In the genomic region with DNA sequence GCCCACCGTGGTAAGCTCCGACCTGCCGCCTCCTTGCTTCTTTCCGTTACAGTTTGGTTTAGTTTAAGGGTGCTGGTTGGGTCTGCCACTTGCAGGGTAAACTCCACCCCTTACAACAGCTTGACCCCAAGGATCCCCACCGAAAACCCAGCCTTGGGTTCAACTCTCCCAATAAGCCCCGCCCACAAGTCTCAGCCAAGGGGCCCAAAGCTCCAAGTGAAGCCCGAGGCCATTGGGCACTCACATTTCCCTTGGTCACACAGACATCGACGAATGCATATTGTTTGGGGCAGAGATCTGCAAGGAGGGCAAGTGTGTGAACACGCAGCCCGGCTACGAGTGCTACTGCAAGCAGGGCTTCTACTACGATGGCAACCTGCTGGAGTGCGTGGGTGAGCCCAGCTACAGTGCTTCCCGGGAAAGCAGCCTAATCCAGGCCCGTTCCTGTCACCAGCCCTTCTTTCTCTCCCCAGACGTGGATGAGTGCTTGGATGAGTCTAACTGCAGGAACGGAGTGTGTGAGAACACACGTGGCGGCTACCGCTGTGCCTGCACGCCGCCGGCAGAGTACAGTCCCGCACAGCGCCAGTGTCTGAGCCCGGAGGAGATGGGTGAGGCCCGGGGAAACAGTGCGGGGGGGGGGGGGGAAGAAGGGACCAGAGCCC, we compare ENCODE assay signal across 8 mouse cellular contexts. TPM values are rescaled to one million over a fixed set of nuclear protein-coding genes. Genes with fewer than 3 reads are reported as not detected.
A peak's percentile ranks its signal among the peaks of the same experiment; 100 is the strongest.
DNase-seq lines count a peak whose midpoint lies in the region; ATAC-seq and TF ChIP-seq lines count a peak whose summit lies in the region.

No protein-coding gene starts in this region.

- H3K4me2 ChIP-seq in heart, embryonic 14.5 days (ENCODE audit: low read length) = peak overlapping the region; percentile 66
- H3K4me2 ChIP-seq in embryonic facial prominence, embryonic 13.5 days = peak overlapping the region; percentile 48
- H3K4me2 ChIP-seq in intestine, postnatal 0 days (replicated peaks; ENCODE audit: low read depth) = peak overlapping the region; percentile 37
- H3K4me2 ChIP-seq in liver, embryonic 15.5 days = peak overlapping the region; percentile 45
- H3K4me2 ChIP-seq in stomach, embryonic 16.5 days (ENCODE audit: low read depth, low read length) = peak overlapping the region; percentile 23; the same call in 1 of the 2 replicates

- H3K27ac ChIP-seq in heart, embryonic 14.5 days (replicated peaks in 1 of 2; ENCODE audit: control insufficient read depth in 1 of 2, insufficient read depth in 1 of 2, low read depth in 2 of 2, low read length in 2 of 2) = no peak overlapping the region
- no peak overlapping the region for H3K27ac ChIP-seq in embryonic facial prominence, embryonic 13.5 days
- no peak overlapping the region for H3K27ac ChIP-seq in intestine, postnatal 0 days (ENCODE audit: low read depth, low read length)
- H3K27ac ChIP-seq in liver, embryonic 15.5 days (replicated peaks) = no peak overlapping the region
- no peak overlapping the region for H3K27ac ChIP-seq in stomach, embryonic 16.5 days (ENCODE audit: low read length)

- no peak for ATAC-seq in heart, embryonic 14.5 days (ENCODE audit: insufficient number of reproducible peaks, insufficient read depth, low FRiP score, low read depth)
- no peak for ATAC-seq in embryonic facial prominence, embryonic 13.5 days (ENCODE audit: insufficient number of reproducible peaks, insufficient read depth, low FRiP score, low TSS enrichment, low read depth)
- ATAC-seq in intestine, postnatal 0 days = 0 out of 2 replicates have a peak, but pooled peaks have one; percentile 37
- ATAC-seq in liver, embryonic 15.5 days (ENCODE audit: insufficient read depth) = no peak
- ATAC-seq in stomach, embryonic 16.5 days (ENCODE audit: insufficient read depth, low FRiP score) = peak; percentile 5; the same call in 1 of the 2 replicates

- no peak for TF ChIP-seq CTCF in intestine, postnatal 0 days (IDR thresholded peaks at IDR 0.05; ENCODE audit: low read depth)

- 12% methylated on average over 27 of the region's 29 CpGs for WGBS in heart, embryonic 14.5 days
- WGBS in embryonic facial prominence, embryonic 13.5 days = 13% methylated on average over 29 of the region's 29 CpGs
- WGBS in intestine, postnatal 0 days = 35% methylated on average over 28 of the region's 29 CpGs
- 15% methylated on average over 29 of the region's 29 CpGs for WGBS in liver, embryonic 15.5 days (ENCODE audit: insufficient replicate concordance)
- WGBS in stomach, embryonic 16.5 days = 22% methylated on average over 29 of the region's 29 CpGs

- H3K9me3 ChIP-seq in heart, embryonic 14.5 days (ENCODE audit: control insufficient read depth, low read length) = no peaks in the 10 kb centered on the region
- no peaks in the 10 kb centered on the region for H3K9me3 ChIP-seq in embryonic facial prominence, embryonic 13.5 days
- no peaks in the 10 kb centered on the region for H3K9me3 ChIP-seq in intestine, postnatal 0 days (ENCODE audit: control insufficient read depth)
- no peaks in the 10 kb centered on the region for H3K9me3 ChIP-seq in liver, embryonic 15.5 days (replicated peaks)
- no peaks in the 10 kb centered on the region for H3K9me3 ChIP-seq in stomach, embryonic 16.5 days (replicated peaks; ENCODE audit: control insufficient read depth, low read length)

- peak overlapping the region; percentile 18 to 27; a peak in 3 of 4 replicates for H3K4me3 ChIP-seq in heart, embryonic 14.5 days (ENCODE audit: control insufficient read depth in 1 of 2, insufficient read depth in 1 of 2, low read depth in 1 of 2, low read length in 2 of 2)
- H3K4me3 ChIP-seq in embryonic facial prominence, embryonic 13.5 days = peak overlapping the region; percentile 22
- no peak overlapping the region for H3K4me3 ChIP-seq in intestine, postnatal 0 days (ENCODE audit: low read depth, low read length)
- H3K4me3 ChIP-seq in liver, embryonic 15.5 days (replicated peaks) = peak overlapping the region; percentile 7; the same call in 1 of the 2 replicates
- no peak overlapping the region; the same call in 1 of the 2 replicates for H3K4me3 ChIP-seq in stomach, embryonic 16.5 days (replicated peaks; ENCODE audit: low read length)

- intact Hi-C loops in heart, postnatal 10 days (cut with DNase I) = no loop called here

- H3K4me1 ChIP-seq in heart, embryonic 14.5 days (ENCODE audit: control insufficient read depth in 2 of 2, insufficient read depth in 2 of 2, low read length in 2 of 2) = peaks cover 4 to 17% of the 10 kb centered on the region in 2 experiments; a peak in 3 of 4 replicates
- H3K4me1 ChIP-seq in embryonic facial prominence, embryonic 13.5 days = peaks cover 20% of the 10 kb centered on the region
- H3K4me1 ChIP-seq in intestine, postnatal 0 days (replicated peaks; ENCODE audit: control insufficient read depth, insufficient read depth, low read length) = no peaks in the 10 kb centered on the region
- peaks cover 17% of the 10 kb centered on the region for H3K4me1 ChIP-seq in liver, embryonic 15.5 days (replicated peaks)
- H3K4me1 ChIP-seq in stomach, embryonic 16.5 days (ENCODE audit: control insufficient read depth, insufficient read depth, low read length) = peaks cover 7% of the 10 kb centered on the region; the same call in 1 of the 2 replicates

- DNase-seq in heart, postnatal 10 days = no peak
- no peak for DNase-seq in gastrocnemius, postnatal 25 days
- no peak for DNase-seq in spleen, postnatal 14 days (ENCODE audit: low spot score in 2 of 2)

- H3K27me3 ChIP-seq in heart, embryonic 14.5 days (ENCODE audit: control insufficient read depth, insufficient read depth, low read length) = peaks cover 30% of the 10 kb centered on the region
- H3K27me3 ChIP-seq in embryonic facial prominence, embryonic 13.5 days = peaks cover 67% of the 10 kb centered on the region
- H3K27me3 ChIP-seq in intestine, postnatal 0 days (replicated peaks; ENCODE audit: control insufficient read depth, insufficient read depth, low read length) = 0 out of 2 replicates have a peak, but pooled peaks cover 6% of the 10 kb centered on the region
- peaks cover 72% of the 10 kb centered on the region for H3K27me3 ChIP-seq in liver, embryonic 15.5 days
- no peaks in the 10 kb centered on the region for H3K27me3 ChIP-seq in stomach, embryonic 16.5 days (ENCODE audit: control insufficient read depth, insufficient read depth, low read length)

- peaks cover 61% of the 10 kb centered on the region for H3K36me3 ChIP-seq in heart, embryonic 14.5 days (ENCODE audit: control insufficient read depth, insufficient read depth, low read length)
- H3K36me3 ChIP-seq in embryonic facial prominence, embryonic 13.5 days = peaks cover 75% of the 10 kb centered on the region
- H3K36me3 ChIP-seq in intestine, postnatal 0 days (ENCODE audit: control insufficient read depth, insufficient read depth) = peaks cover 56% of the 10 kb centered on the region
- peaks cover 37% of the 10 kb centered on the region for H3K36me3 ChIP-seq in liver, embryonic 15.5 days (replicated peaks)
- peaks cover 30% of the 10 kb centered on the region for H3K36me3 ChIP-seq in stomach, embryonic 16.5 days (ENCODE audit: control insufficient read depth, insufficient read depth, low read length)

- peak overlapping the region; percentile 64 for H3K9ac ChIP-seq in heart, embryonic 14.5 days (ENCODE audit: low read length)
- H3K9ac ChIP-seq in embryonic facial prominence, embryonic 13.5 days = peak overlapping the region; percentile 58
- H3K9ac ChIP-seq in intestine, postnatal 0 days (ENCODE audit: low read depth, low read length) = no peak overlapping the region
- no peak overlapping the region for H3K9ac ChIP-seq in liver, embryonic 15.5 days
- 0 out of 2 replicates have a peak overlapping the region, but pooled peaks have one; percentile 49 for H3K9ac ChIP-seq in stomach, embryonic 16.5 days (ENCODE audit: low read length)

RNA-seq across cellular contexts. Expression of a gene that starts 14.8 kb away (rescaled TPM):
- polyA plus RNA-seq in heart, embryonic 14.5 days (2014; fragmentation: Nextera tagmentation; extraction: Ambion mirVana) = 56.9 and 62.3 TPM in 2 replicates
- 10 to 100 TPM; 63.4 to 65.7 TPM for total RNA-seq in heart, postnatal 10 days (2021)
- polyA plus RNA-seq in embryonic facial prominence, embryonic 13.5 days (2015; fragmentation: Nextera tagmentation; extraction: Ambion mirVana) = 73.0 and 75.3 TPM in 2 replicates
- polyA plus RNA-seq in intestine, postnatal 0 days (2015; fragmentation: Nextera tagmentation; extraction: Ambion mirVana) = 43.8 and 48.8 TPM in 2 replicates
- polyA plus RNA-seq in liver, embryonic 15.5 days (2015; fragmentation: Nextera tagmentation; extraction: Ambion mirVana) = 21.1 and 24.4 TPM in 2 replicates
- polyA plus RNA-seq in stomach, embryonic 16.5 days (2015; fragmentation: Nextera tagmentation; extraction: Ambion mirVana) = 66.3 and 67.8 TPM in 2 replicates
- total RNA-seq in gastrocnemius, postnatal 25 days (2021) = 10 to 100 TPM; 62.2 to 62.8 TPM

RNA-seq across cellular contexts. Expression of a gene that starts 15.7 kb away (rescaled TPM):
- 35.7 and 39.0 TPM in 2 replicates for polyA plus RNA-seq in heart, embryonic 14.5 days (2014; fragmentation: Nextera tagmentation; extraction: Ambion mirVana)
- total RNA-seq in heart, postnatal 10 days (2021) = 10 to 100 TPM; 77.0 to 79.2 TPM
- 44.4 and 47.8 TPM in 2 replicates for polyA plus RNA-seq in embryonic facial prominence, embryonic 13.5 days (2015; fragmentation: Nextera tagmentation; extraction: Ambion mirVana)
- polyA plus RNA-seq in intestine, postnatal 0 days (2015; fragmentation: Nextera tagmentation; extraction: Ambion mirVana) = 11.9 and 15.6 TPM in 2 replicates
- 1.2 and 3.4 TPM in 2 replicates for polyA plus RNA-seq in liver, embryonic 15.5 days (2015; fragmentation: Nextera tagmentation; extraction: Ambion mirVana)
- polyA plus RNA-seq in stomach, embryonic 16.5 days (2015; fragmentation: Nextera tagmentation; extraction: Ambion mirVana) = 22.8 and 24.6 TPM in 2 replicates
- total RNA-seq in gastrocnemius, postnatal 25 days (2021) = 10 to 100 TPM; 45.7 to 49.6 TPM

RNA-seq across cellular contexts. Expression of a gene that starts 27.0 kb away (rescaled TPM):
- 86.1 and 89.5 TPM in 2 replicates for polyA plus RNA-seq in heart, embryonic 14.5 days (2014; fragmentation: Nextera tagmentation; extraction: Ambion mirVana)
- 10 to 100 TPM; 44.0 to 47.7 TPM for total RNA-seq in heart, postnatal 10 days (2021)
- polyA plus RNA-seq in embryonic facial prominence, embryonic 13.5 days (2015; fragmentation: Nextera tagmentation; extraction: Ambion mirVana) = 115 and 126 TPM in 2 replicates
- polyA plus RNA-seq in intestine, postnatal 0 days (2015; fragmentation: Nextera tagmentation; extraction: Ambion mirVana) = 48.5 and 48.9 TPM in 2 replicates
- 39.3 and 39.8 TPM in 2 replicates for polyA plus RNA-seq in liver, embryonic 15.5 days (2015; fragmentation: Nextera tagmentation; extraction: Ambion mirVana)
- 64.6 and 66.5 TPM in 2 replicates for polyA plus RNA-seq in stomach, embryonic 16.5 days (2015; fragmentation: Nextera tagmentation; extraction: Ambion mirVana)
- 10 to 100 TPM; 24.7 to 24.9 TPM for total RNA-seq in gastrocnemius, postnatal 25 days (2021)

RNA-seq across cellular contexts. Expression of a gene that starts 30.3 kb away (rescaled TPM):
- polyA plus RNA-seq in heart, embryonic 14.5 days (2014; fragmentation: Nextera tagmentation; extraction: Ambion mirVana) = 66.5 and 67.1 TPM in 2 replicates
- 100 to 1,000 TPM; 154 to 161 TPM for total RNA-seq in heart, postnatal 10 days (2021)
- 9.9 and 14.0 TPM in 2 replicates for polyA plus RNA-seq in embryonic facial prominence, embryonic 13.5 days (2015; fragmentation: Nextera tagmentation; extraction: Ambion mirVana)
- 49.8 and 51.0 TPM in 2 replicates for polyA plus RNA-seq in intestine, postnatal 0 days (2015; fragmentation: Nextera tagmentation; extraction: Ambion mirVana)
- 110 and 121 TPM in 2 replicates for polyA plus RNA-seq in liver, embryonic 15.5 days (2015; fragmentation: Nextera tagmentation; extraction: Ambion mirVana)
- polyA plus RNA-seq in stomach, embryonic 16.5 days (2015; fragmentation: Nextera tagmentation; extraction: Ambion mirVana) = 51.2 and 63.2 TPM in 2 replicates
- total RNA-seq in gastrocnemius, postnatal 25 days (2021) = 100 to 1,000 TPM; 241 to 266 TPM

RNA-seq across cellular contexts. Expression of a gene that starts 52.3 kb away (rescaled TPM):
- 0.26 and 0.27 TPM in 2 replicates for polyA plus RNA-seq in heart, embryonic 14.5 days (2014; fragmentation: Nextera tagmentation; extraction: Ambion mirVana)
- not detected for total RNA-seq in heart, postnatal 10 days (2021)
- polyA plus RNA-seq in embryonic facial prominence, embryonic 13.5 days (2015; fragmentation: Nextera tagmentation; extraction: Ambion mirVana) = 0.52 and 0.59 TPM in 2 replicates
- polyA plus RNA-seq in intestine, postnatal 0 days (2015; fragmentation: Nextera tagmentation; extraction: Ambion mirVana) = 0.12 and 0.21 TPM in 2 replicates
- polyA plus RNA-seq in liver, embryonic 15.5 days (2015; fragmentation: Nextera tagmentation; extraction: Ambion mirVana) = 0.15 and 0.28 TPM in 2 replicates
- 2.0 and 2.2 TPM in 2 replicates for polyA plus RNA-seq in stomach, embryonic 16.5 days (2015; fragmentation: Nextera tagmentation; extraction: Ambion mirVana)
- total RNA-seq in gastrocnemius, postnatal 25 days (2021) = not detected

Comparison
In these comparisons a context has a peak if more than half of its experiments do, and no peak if none do; other contexts are left out.
1. ATAC-seq: peak in intestine, postnatal 0 days (single experiment) and stomach, embryonic 16.5 days (single experiment); none in heart, embryonic 14.5 days (single experiment), embryonic facial prominence, embryonic 13.5 days (single experiment) and liver, embryonic 15.5 days (single experiment).
2. H3K4me3 ChIP-seq: peak in heart, embryonic 14.5 days (2 of 2), embryonic facial prominence, embryonic 13.5 days (single experiment) and liver, embryonic 15.5 days (single experiment); none in intestine, postnatal 0 days (single experiment) and stomach, embryonic 16.5 days (single experiment).
3. H3K9ac ChIP-seq: peak in heart, embryonic 14.5 days (single experiment), embryonic facial prominence, embryonic 13.5 days (single experiment) and stomach, embryonic 16.5 days (single experiment); none in intestine, postnatal 0 days (single experiment) and liver, embryonic 15.5 days (single experiment).
4. Peak in every context shown above with its lines, with median percentiles within 50 percentile points of each other: H3K4me2 ChIP-seq.